Mouse (Mus musculus) layer of hippocampus, postnatal 14 days (tissue): ENCODE measurements around the gene Shisa8. TPM values are rescaled to one million over a fixed set of nuclear protein-coding genes. Genes with fewer than 3 reads are reported as not detected.

Experiments
- DNase-seq, 2 experiments: peaks; one replicate each; pipeline ENCODE4 v3.0.0; 2021 to 2022; ENCODE audit warnings: low spot score in 2 of 2, mixed read lengths in 1 of 2
- total RNA-seq, 2 experiments: library from RNA; stranded (reverse); gene quantifications; 2 replicates each; pipeline ENCODE4 v1.2.3; 2021

The Shisa8 gene
- total RNA-seq, 2 experiments from 2014 or later, result 2.5 to 3.1 TPM

- peak; percentile 53 to 69 for DNase-seq
Observed at GRCm38 (mm10) chr15:82206365-82207104, 6.1 kb downstream of the Shisa8 start.

GRCm38 (mm10) chr15:82204680-82205371 lies 7.8 kb downstream of the Shisa8 start:
- no peak for DNase-seq

- no peak for DNase-seq
Observed at GRCm38 (mm10) chr15:82203611-82204351, 8.8 kb downstream of the Shisa8 start.

GRCm38 (mm10) chr15:82203090-82203489 lies 9.5 kb downstream of the Shisa8 start:
- no peak for DNase-seq

- DNase-seq, result no peak
Observed at GRCm38 (mm10) chr15:82202086-82202485, 10.5 kb downstream of the Shisa8 start.

- DNase-seq, result no peak
Observed at GRCm38 (mm10) chr15:82199546-82199945, 13.1 kb downstream of the Shisa8 start.

- no peak for DNase-seq
Observed at GRCm38 (mm10) chr15:82198342-82198741, 14.3 kb downstream of the Shisa8 start.

- DNase-seq, result no peak
Observed at GRCm38 (mm10) chr15:82197937-82198336, 14.7 kb downstream of the Shisa8 start.

GRCm38 (mm10) chr15:82197246-82197750 lies 15.3 kb downstream of the Shisa8 start:
- DNase-seq, result no peak

- DNase-seq, result no peak
Observed at GRCm38 (mm10) chr15:82196300-82196699, 16.3 kb downstream of the Shisa8 start.

- no peak for DNase-seq
Observed at GRCm38 (mm10) chr15:82192617-82193016, 20.0 kb downstream of the Shisa8 start.

GRCm38 (mm10) chr15:82188481-82189240 lies 24.0 kb downstream of the Shisa8 start:
- DNase-seq, result no peak

- DNase-seq, result no peak
Observed at GRCm38 (mm10) chr15:82187924-82188323, 24.7 kb downstream of the Shisa8 start.

- DNase-seq, result no peak
Observed at GRCm38 (mm10) chr15:82187401-82187800, 25.2 kb downstream of the Shisa8 start.

- no peak for DNase-seq
Observed at GRCm38 (mm10) chr15:82186931-82187330, 25.7 kb downstream of the Shisa8 start.

- DNase-seq, result no peak
Observed at GRCm38 (mm10) chr15:82186131-82186530, 26.5 kb downstream of the Shisa8 start.

- no peak for DNase-seq
Observed at GRCm38 (mm10) chr15:82185062-82185783, 27.4 kb downstream of the Shisa8 start.

GRCm38 (mm10) chr15:82184656-82185055 lies 28.0 kb downstream of the Shisa8 start:
- no peak for DNase-seq

- no peak for DNase-seq
Observed at GRCm38 (mm10) chr15:82184183-82184582, 28.4 kb downstream of the Shisa8 start.

GRCm38 (mm10) chr15:82183596-82183995 lies 29.0 kb downstream of the Shisa8 start:
- no peak for DNase-seq
